Mouse (Mus musculus) embryonic fibroblast, embryonic 13.5 days (primary cell): ENCODE measurements around the gene Imp4.

ENCODE experiments used
- CTCF ChIP-seq: IDR thresholded peaks from 2 replicates; pipeline ENCODE4 v1.5.1; 2011; ENCODE audit warnings: mild to moderate bottlenecking, control low read depth, low read length, moderate library complexity, borderline replicate concordance; ENCODE audit not compliant: insufficient read depth
- POLR2A ChIP-seq: IDR thresholded peaks from 2 replicates; pipeline ENCODE4 v1.6.1; 2011; ENCODE audit warnings: low read depth, mild to moderate bottlenecking, control low read depth, low read length, moderate library complexity

DNA sequence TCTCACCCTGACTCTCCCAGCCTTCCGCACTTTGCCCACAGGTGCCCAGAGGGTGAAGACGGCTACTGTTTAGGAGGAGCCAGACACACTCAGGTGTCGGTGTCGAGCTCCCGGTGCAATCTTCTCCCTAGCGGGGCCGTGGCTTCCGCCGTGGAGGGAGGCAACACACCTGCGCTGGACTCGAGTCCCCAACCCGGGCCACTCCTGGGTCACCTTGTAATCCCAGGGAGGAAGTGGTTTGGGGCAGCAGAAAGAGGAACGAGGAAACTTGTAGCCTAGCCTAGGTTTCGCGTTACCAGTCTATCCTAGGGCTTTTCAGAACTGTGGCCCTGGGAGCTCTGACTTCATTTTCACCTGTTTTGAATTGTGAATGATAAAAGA is 20.4 kb downstream of the Imp4 start:
- TF ChIP-seq CTCF (no peak), POLR2A (no peak)
